Mouse (Mus musculus) urinary bladder, adult 18-20 months (tissue): ENCODE data around the gene Sox12.
"Not testable (repeated sequence)": the region's sequence is repeated elsewhere in the genome, so short reads cannot be mapped to it uniquely, and the experiment has no call there.

Experiments
- DNase-seq, 2 experiments: peaks; one replicate each; pipeline ENCODE4 v3.0.0; 2022; ENCODE audit warnings: low spot score in 2 of 2, mixed read lengths in 2 of 2

Sox12 gene

GRCm38 (mm10) chr2:152359616-152360015 lies 38.2 kb downstream of the Sox12 start:
- no peak for DNase-seq

GRCm38 (mm10) chr2:152358977-152359376 lies 38.9 kb downstream of the Sox12 start:
- DNase-seq = not testable (repeated sequence)

GRCm38 (mm10) chr2:152357254-152357653 lies 40.6 kb downstream of the Sox12 start:
- DNase-seq = no peak

GRCm38 (mm10) chr2:152349842-152350540 lies 47.9 kb downstream of the Sox12 start:
- DNase-seq = no peak

GRCm38 (mm10) chr2:152349205-152349604 lies 48.7 kb downstream of the Sox12 start:
- no peak for DNase-seq

GRCm38 (mm10) chr2:152347722-152348121 lies 50.1 kb downstream of the Sox12 start:
- DNase-seq = no peak

GRCm38 (mm10) chr2:152346776-152347465 lies 50.9 kb downstream of the Sox12 start:
- DNase-seq = no peak

- DNase-seq = no peak
Observed at GRCm38 (mm10) chr2:152345393-152345792, 52.5 kb downstream of the Sox12 start.

- DNase-seq = no peak
Observed at GRCm38 (mm10) chr2:152344909-152345308, 53.0 kb downstream of the Sox12 start.

GRCm38 (mm10) chr2:152344361-152344760 lies 53.5 kb downstream of the Sox12 start:
- DNase-seq = no peak
